Mouse (Mus musculus): ENCODE data around the gene Ncln. TPM values are rescaled to one million over a fixed set of nuclear protein-coding genes. Genes with fewer than 3 reads are reported as not detected.
"Not testable (repeated sequence)": the region's sequence is repeated elsewhere in the genome, so short reads cannot be mapped to it uniquely, and the experiment has no call there.

The Ncln gene
- polyA plus RNA-seq, 1 experiment from 2014 or later = 68.8 TPM

- no peak within 1 kb of the TSS for H3K4me2 ChIP-seq
- no peak within 1 kb of the TSS for H3K9ac ChIP-seq
- H3K4me3 ChIP-seq = no peak within 1 kb of the TSS
- no peaks in the 10 kb centered on the region for H3K9me3 ChIP-seq
- no peaks in the 10 kb centered on the region for H3K36me3 ChIP-seq
- H3K27me3 ChIP-seq = peaks cover 99% of the 10 kb centered on the region
- WGBS = 65% methylated on average over 28 of the region's 28 CpGs
- no peak within 1 kb of the TSS for H3K27ac ChIP-seq (replicated peaks)
- 0 out of 2 replicates have a peak, but pooled peaks cover 5% of the 10 kb centered on the region for H3K4me1 ChIP-seq (replicated peaks)
- ATAC-seq (ENCODE audit: low read depth) = no peak
Observed at GRCm38 (mm10) chr10:81455181-81455895, 40.9 kb downstream of the Ncln start, which contains the start of gene Nfic. TSS of gene Nfic (minus strand) at chr10:81455635.

- WGBS = 86% methylated on average over 2 of the region's 2 CpGs
- ATAC-seq (ENCODE audit: low read depth) = no peak
- Histone ChIP-seq H3K27me3 (peaks cover 93% of the 10 kb centered on the region), H3K4me1 (replicated peaks) (0 out of 2 replicates have a peak, but pooled peaks cover 5% of the 10 kb centered on the region), H3K9me3 (no peaks in the 10 kb centered on the region), H3K9ac (no peak overlapping the region), H3K4me2 (no peak overlapping the region), H3K36me3 (no peaks in the 10 kb centered on the region), H3K27ac (replicated peaks) (no peak overlapping the region), H3K4me3 (no peak overlapping the region)
Observed at GRCm38 (mm10) chr10:81454106-81454505, 42.1 kb downstream of the Ncln start.

- WGBS = 2% methylated on average over 14 of the region's 14 CpGs
- H3K9ac ChIP-seq = no peak overlapping the region
- no peaks in the 10 kb centered on the region for H3K36me3 ChIP-seq
- H3K9me3 ChIP-seq = no peaks in the 10 kb centered on the region
- H3K27ac ChIP-seq (replicated peaks) = no peak overlapping the region
- no peak for ATAC-seq (ENCODE audit: low read depth)
- no peak overlapping the region for H3K4me2 ChIP-seq
- H3K27me3 ChIP-seq = peaks cover 93% of the 10 kb centered on the region
- 0 out of 2 replicates have a peak, but pooled peaks cover 5% of the 10 kb centered on the region for H3K4me1 ChIP-seq (replicated peaks)
- H3K4me3 ChIP-seq = no peak overlapping the region
Observed at GRCm38 (mm10) chr10:81452947-81453288, 43.3 kb downstream of the Ncln start.

- Histone ChIP-seq H3K4me2 (no peak overlapping the region), H3K9ac (no peak overlapping the region; the same call in 1 of the 2 replicates), H3K27ac (replicated peaks) (no peak overlapping the region), H3K36me3 (no peaks in the 10 kb centered on the region), H3K4me1 (replicated peaks) (0 out of 2 replicates have a peak, but pooled peaks cover 5% of the 10 kb centered on the region), H3K9me3 (no peaks in the 10 kb centered on the region), H3K27me3 (peaks cover 93% of the 10 kb centered on the region), H3K4me3 (no peak overlapping the region)
- ATAC-seq (ENCODE audit: low read depth) = no peak
- WGBS = 8% methylated on average over 36 of the region's 36 CpGs
Observed at GRCm38 (mm10) chr10:81452237-81452946, 43.8 kb downstream of the Ncln start.

GRCm38 (mm10) chr10:81451365-81451745 lies 44.8 kb downstream of the Ncln start:
- H3K36me3 ChIP-seq = no peaks in the 10 kb centered on the region
- peaks cover 88% of the 10 kb centered on the region for H3K27me3 ChIP-seq
- H3K27ac ChIP-seq (replicated peaks) = no peak overlapping the region
- no peak for ATAC-seq (ENCODE audit: low read depth)
- no peaks in the 10 kb centered on the region for H3K9me3 ChIP-seq
- H3K4me3 ChIP-seq = no peak overlapping the region
- peak overlapping the region; percentile 48; the same call in 1 of the 2 replicates for H3K9ac ChIP-seq
- H3K4me2 ChIP-seq = no peak overlapping the region
- 0 out of 2 replicates have a peak, but pooled peaks cover 5% of the 10 kb centered on the region for H3K4me1 ChIP-seq (replicated peaks)
- WGBS = 75% methylated on average over 6 of the region's 6 CpGs

- Histone ChIP-seq H3K27ac (replicated peaks) (no peak overlapping the region), H3K36me3 (no peaks in the 10 kb centered on the region), H3K9ac (peak overlapping the region; percentile 48; the same call in 1 of the 2 replicates), H3K27me3 (peaks cover 82% of the 10 kb centered on the region), H3K4me2 (no peak overlapping the region), H3K4me1 (replicated peaks) (0 out of 2 replicates have a peak, but pooled peaks cover 5% of the 10 kb centered on the region), H3K4me3 (no peak overlapping the region), H3K9me3 (no peaks in the 10 kb centered on the region)
- no peak for ATAC-seq (ENCODE audit: low read depth)
- 58% methylated on average over 9 of the region's 9 CpGs for WGBS
Observed at GRCm38 (mm10) chr10:81450641-81451364, 45.4 kb downstream of the Ncln start.

- WGBS = 2% methylated on average over 7 of the region's 7 CpGs
- Histone ChIP-seq H3K4me2 (no peak overlapping the region), H3K4me1 (replicated peaks) (0 out of 2 replicates have a peak, but pooled peaks cover 5% of the 10 kb centered on the region), H3K9ac (no peak overlapping the region), H3K4me3 (no peak overlapping the region), H3K27me3 (peaks cover 76% of the 10 kb centered on the region), H3K9me3 (no peaks in the 10 kb centered on the region), H3K27ac (replicated peaks) (no peak overlapping the region), H3K36me3 (no peaks in the 10 kb centered on the region)
- ATAC-seq (ENCODE audit: low read depth) = peak; percentile 79; the same call in 1 of the 2 replicates
Observed at GRCm38 (mm10) chr10:81450140-81450539, 46.1 kb downstream of the Ncln start.

- WGBS = 43% methylated on average over 2 of the region's 2 CpGs
- ATAC-seq (ENCODE audit: low read depth) = not testable (repeated sequence)
Observed at GRCm38 (mm10) chr10:81445516-81445915, 50.7 kb downstream of the Ncln start.

GRCm38 (mm10) chr10:81441019-81441418 lies 55.2 kb downstream of the Ncln start:
- no peak overlapping the region for H3K4me2 ChIP-seq
- no peaks in the 10 kb centered on the region for H3K9me3 ChIP-seq
- no peaks in the 10 kb centered on the region for H3K36me3 ChIP-seq
- H3K4me3 ChIP-seq = no peak overlapping the region
- no peaks in the 10 kb centered on the region for H3K4me1 ChIP-seq (replicated peaks)
- ATAC-seq (ENCODE audit: low read depth) = no peak
- no peak overlapping the region for H3K27ac ChIP-seq (replicated peaks)
- H3K27me3 ChIP-seq = peaks cover 11% of the 10 kb centered on the region; the same call in 1 of the 2 replicates
- no peak overlapping the region for H3K9ac ChIP-seq

More at GRCm38 (mm10) chr10:81445516-81445915, 50.7 kb downstream of the Ncln start:
- not testable (repeated sequence) for H3K4me2 ChIP-seq; H3K9ac ChIP-seq; H3K4me1 ChIP-seq (replicated peaks); H3K9me3 ChIP-seq; H3K4me3 ChIP-seq; H3K27ac ChIP-seq (replicated peaks); H3K36me3 ChIP-seq
- H3K27me3 ChIP-seq = peaks cover 35% of the 10 kb centered on the region

Small RNA genes within 50 kb of the gene (microRNA-seq; reads per million reads assigned to microRNA genes)
- not detected for gene Gm25595

Other genes with a start within 250 kb of the Ncln start
- 10.5 and 13.0 TPM in 2 replicates for gene Matk, start 243.5 kb downstream of the Ncln start, polyA plus RNA-seq (2015; fragmentation: Nextera tagmentation; extraction: Ambion mirVana)
- 145 and 150 TPM in 2 replicates for gene Mrpl54, start 229.5 kb downstream of the Ncln start, polyA plus RNA-seq (2015; fragmentation: Nextera tagmentation; extraction: Ambion mirVana)
- 33.7 and 36.1 TPM in 2 replicates for gene Apba3, start 229.4 kb downstream of the Ncln start, polyA plus RNA-seq (2015; fragmentation: Nextera tagmentation; extraction: Ambion mirVana)
- 2.3 and 3.3 TPM in 2 replicates for gene Tjp3, start 204.8 kb downstream of the Ncln start, polyA plus RNA-seq (2015; fragmentation: Nextera tagmentation; extraction: Ambion mirVana)
- gene Pip5k1c, start 203.4 kb downstream of the Ncln start, polyA plus RNA-seq (2015; fragmentation: Nextera tagmentation; extraction: Ambion mirVana) = 99.3 and 102 TPM in 2 replicates
- gene Cactin, start 175.3 kb downstream of the Ncln start, polyA plus RNA-seq (2015; fragmentation: Nextera tagmentation; extraction: Ambion mirVana) = 32.5 and 42.5 TPM in 2 replicates
- 4.5 and 4.8 TPM in 2 replicates for gene Tbxa2r, start 167.7 kb downstream of the Ncln start, polyA plus RNA-seq (2015; fragmentation: Nextera tagmentation; extraction: Ambion mirVana)
- not detected in 2 replicates for gene Gipc3, start 153.1 kb downstream of the Ncln start, polyA plus RNA-seq (2015; fragmentation: Nextera tagmentation; extraction: Ambion mirVana)
- 46.5 and 51.5 TPM in 2 replicates for gene Hmg20b, start 145.9 kb downstream of the Ncln start, polyA plus RNA-seq (2015; fragmentation: Nextera tagmentation; extraction: Ambion mirVana)
- gene Mfsd12, start 138.9 kb downstream of the Ncln start, polyA plus RNA-seq (2015; fragmentation: Nextera tagmentation; extraction: Ambion mirVana) = 16.5 and 17.8 TPM in 2 replicates
- gene 4930404N11Rik, start 130.6 kb downstream of the Ncln start, polyA plus RNA-seq (2015; fragmentation: Nextera tagmentation; extraction: Ambion mirVana) = 0.68 and 0.87 TPM in 2 replicates
- gene Fzr1, start 117.9 kb downstream of the Ncln start, polyA plus RNA-seq (2015; fragmentation: Nextera tagmentation; extraction: Ambion mirVana) = 105 and 112 TPM in 2 replicates
- 72.2 and 75.2 TPM in 2 replicates for gene Dohh, start 112.0 kb downstream of the Ncln start, polyA plus RNA-seq (2015; fragmentation: Nextera tagmentation; extraction: Ambion mirVana)
- gene Gm48551, start 111.9 kb downstream of the Ncln start, polyA plus RNA-seq (2015; fragmentation: Nextera tagmentation; extraction: Ambion mirVana) = 5.2 and 8.2 TPM in 2 replicates
- 1.3 and 2.5 TPM in 2 replicates for gene Gm48552, start 107.4 kb downstream of the Ncln start, polyA plus RNA-seq (2015; fragmentation: Nextera tagmentation; extraction: Ambion mirVana)
- 1.8 and 3.1 TPM in 2 replicates for gene Smim24, start 103.3 kb downstream of the Ncln start, polyA plus RNA-seq (2015; fragmentation: Nextera tagmentation; extraction: Ambion mirVana)
- 27.1 and 27.9 TPM in 2 replicates for gene Nfic, start 40.8 kb downstream of the Ncln start, polyA plus RNA-seq (2015; fragmentation: Nextera tagmentation; extraction: Ambion mirVana)
- gene Celf5, start 13.7 kb downstream of the Ncln start, polyA plus RNA-seq (2015; fragmentation: Nextera tagmentation; extraction: Ambion mirVana) = 52.7 and 56.1 TPM in 2 replicates
- gene S1pr4, start 3.7 kb upstream of the Ncln start, polyA plus RNA-seq (2015; fragmentation: Nextera tagmentation; extraction: Ambion mirVana) = 0.36 and 0.64 TPM in 2 replicates
- 1.3 and 1.9 TPM in 2 replicates for gene Gna15, start 27.8 kb upstream of the Ncln start, polyA plus RNA-seq (2015; fragmentation: Nextera tagmentation; extraction: Ambion mirVana)
- gene Gna11, start 48.8 kb upstream of the Ncln start, polyA plus RNA-seq (2015; fragmentation: Nextera tagmentation; extraction: Ambion mirVana) = 78.8 and 81.6 TPM in 2 replicates
- 572 and 635 TPM in 2 replicates for gene Aes, start 63.1 kb upstream of the Ncln start, polyA plus RNA-seq (2015; fragmentation: Nextera tagmentation; extraction: Ambion mirVana)
- gene Tle2, start 78.2 kb upstream of the Ncln start, polyA plus RNA-seq (2015; fragmentation: Nextera tagmentation; extraction: Ambion mirVana) = 31.1 and 32.9 TPM in 2 replicates
- 4.9 and 6.2 TPM in 2 replicates for gene Tle6, start 104.7 kb upstream of the Ncln start, polyA plus RNA-seq (2015; fragmentation: Nextera tagmentation; extraction: Ambion mirVana)
- gene BC025920, start 109.9 kb upstream of the Ncln start, polyA plus RNA-seq (2015; fragmentation: Nextera tagmentation; extraction: Ambion mirVana) = 2.5 and 3.3 TPM in 2 replicates
- gene Sirt6, start 131.4 kb upstream of the Ncln start, polyA plus RNA-seq (2015; fragmentation: Nextera tagmentation; extraction: Ambion mirVana) = 56.2 and 57.6 TPM in 2 replicates
- gene Ankrd24, start 132.1 kb upstream of the Ncln start, polyA plus RNA-seq (2015; fragmentation: Nextera tagmentation; extraction: Ambion mirVana) = 10.6 and 11.8 TPM in 2 replicates
- 6.6 and 9.2 TPM in 2 replicates for gene Gm10778, start 152.7 kb upstream of the Ncln start, polyA plus RNA-seq (2015; fragmentation: Nextera tagmentation; extraction: Ambion mirVana)
- gene Zfp433, start 208.4 kb upstream of the Ncln start, polyA plus RNA-seq (2015; fragmentation: Nextera tagmentation; extraction: Ambion mirVana) = 19.7 and 25.6 TPM in 2 replicates